Mouse (Mus musculus): ENCODE data around the gene Gm44579.

DNA sequence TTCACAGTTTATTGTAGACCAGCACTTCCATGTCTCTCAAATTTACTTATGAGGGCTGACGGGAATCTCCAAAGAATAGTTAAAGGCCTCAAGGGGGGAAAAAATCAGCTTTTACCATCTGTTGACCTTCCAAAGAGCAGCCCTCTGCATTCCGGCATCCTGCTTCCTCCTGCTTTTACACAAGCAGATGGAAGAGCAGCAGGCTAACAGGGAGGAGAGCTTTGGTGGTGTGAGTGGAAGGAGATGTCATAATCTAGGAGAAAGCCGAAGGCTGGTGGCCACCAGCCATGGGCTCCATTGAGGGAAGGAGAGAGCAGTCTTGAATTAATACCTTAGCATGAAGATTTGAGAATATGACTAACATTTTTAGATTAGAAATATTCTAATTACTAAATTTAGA is 72.4 kb downstream of the Gm44579 start:
- TF ChIP-seq CTCF (IDR thresholded peaks at IDR 0.05; ENCODE audit: control insufficient read depth, insufficient read depth, insufficient read length) (no peak), USF1 (IDR thresholded peaks at IDR 0.05; ENCODE audit: low read depth) (no peak), MYOG (IDR thresholded peaks at IDR 0.05; ENCODE audit: control insufficient read depth, extremely low read depth, insufficient read length) (no peak)

Data from C2C12 (cell line).